In genomic region chr2:75791561-75792308, GRCm38 (mm10) we compare ENCODE assay signal across 11 mouse cellular contexts. TPM values are rescaled to one million over a fixed set of nuclear protein-coding genes. Genes with fewer than 3 reads are reported as not detected.
DNase-seq lines count a peak whose midpoint lies in the region; ATAC-seq and TF ChIP-seq lines count a peak whose summit lies in the region.
"Had no signal": no experiment of that assay in that cellular context is flagged by ENCODE, and none has a peak within 500 bp of the region (broad histone marks: within the 10 kb centered on the region; RNA-seq: fewer than 3 reads in every experiment).

No protein-coding gene starts in this region.

- no peak overlapping the region for H3K9ac ChIP-seq in lung, embryonic 14.5 days
- H3K9ac ChIP-seq: forebrain, embryonic 15.5 days; neural tube, embryonic 13.5 days had no signal

- TF ChIP-seq CTCF in gastrocnemius, adult 2 months (IDR thresholded peaks at IDR 0.05) = peak; percentile 56
- TF ChIP-seq CTCF in lung, embryonic 14.5 days (IDR thresholded peaks at IDR 0.05; ENCODE audit: low read depth) = peak; percentile 37

- H3K36me3 ChIP-seq in lung, embryonic 14.5 days (ENCODE audit: insufficient read depth) = no peaks in the 10 kb centered on the region
- no peaks in the 10 kb centered on the region for H3K36me3 ChIP-seq in embryonic facial prominence, embryonic 10.5 days (replicated peaks)
- H3K36me3 ChIP-seq: forebrain, embryonic 15.5 days; neural tube, embryonic 13.5 days had no signal

- intact Hi-C loops in gastrocnemius, adult 2 months (cut with DNase I) = no loop called here

- DNase-seq in gastrocnemius, adult 2 months = no peak
- no peak for DNase-seq in gastrocnemius, postnatal 25 days
- no peak for DNase-seq in lung, embryonic 14.5 days
- no peak for DNase-seq in lung, postnatal 10 days
- no peak for DNase-seq in embryonic facial prominence, embryonic 10.5 days (ENCODE audit: low spot score)
- no peak for DNase-seq in right cerebral cortex, postnatal 25 days
- no peak for DNase-seq in testis, postnatal 14 days (ENCODE audit: low spot score)
- DNase-seq: cerebellum, postnatal 36 days had no signal

- peak overlapping the region; percentile 37; the same call in 1 of the 2 replicates for H3K4me3 ChIP-seq in gastrocnemius, adult 2 months
- H3K4me3 ChIP-seq in lung, embryonic 14.5 days (ENCODE audit: low read depth, low read length) = no peak overlapping the region
- no peak overlapping the region for H3K4me3 ChIP-seq in embryonic facial prominence, embryonic 10.5 days
- H3K4me3 ChIP-seq: forebrain, embryonic 15.5 days; neural tube, embryonic 13.5 days had no signal

- H3K9me3 ChIP-seq in lung, embryonic 14.5 days (ENCODE audit: low read depth, low read length) = no peaks in the 10 kb centered on the region
- H3K9me3 ChIP-seq in embryonic facial prominence, embryonic 10.5 days = no peaks in the 10 kb centered on the region
- H3K9me3 ChIP-seq: forebrain, embryonic 15.5 days; neural tube, embryonic 13.5 days had no signal

- H3K4me2 ChIP-seq in lung, embryonic 14.5 days = no peak overlapping the region
- H3K4me2 ChIP-seq: forebrain, embryonic 15.5 days; neural tube, embryonic 13.5 days had no signal

- no peak for ATAC-seq in lung, embryonic 14.5 days (ENCODE audit: insufficient read depth)
- peak; percentile 22 for ATAC-seq in megakaryocyte progenitor cell, adult 5-6 weeks (replicated peaks; ENCODE audit: poor library complexity)
- ATAC-seq: forebrain, embryonic 15.5 days had no signal

- H3K27ac ChIP-seq in gastrocnemius, adult 2 months = no peak overlapping the region
- no peak overlapping the region for H3K27ac ChIP-seq in lung, embryonic 14.5 days (ENCODE audit: low read depth)
- peak overlapping the region; percentile 72; the same call in 1 of the 2 replicates for H3K27ac ChIP-seq in embryonic facial prominence, embryonic 10.5 days (replicated peaks)
- H3K27ac ChIP-seq: forebrain, embryonic 15.5 days; neural tube, embryonic 13.5 days had no signal

- H3K27me3 ChIP-seq in lung, embryonic 14.5 days (ENCODE audit: insufficient read depth, low read length) = no peaks in the 10 kb centered on the region
- no peaks in the 10 kb centered on the region for H3K27me3 ChIP-seq in embryonic facial prominence, embryonic 10.5 days (replicated peaks; ENCODE audit: low read depth, poor library complexity, severe bottlenecking)
- H3K27me3 ChIP-seq: forebrain, embryonic 15.5 days; neural tube, embryonic 13.5 days had no signal

- no peaks in the 10 kb centered on the region for H3K4me1 ChIP-seq in lung, embryonic 14.5 days (ENCODE audit: insufficient read depth)
- peaks cover 32% of the 10 kb centered on the region for H3K4me1 ChIP-seq in embryonic facial prominence, embryonic 10.5 days
- H3K4me1 ChIP-seq: forebrain, embryonic 15.5 days had no signal

- WGBS in lung, embryonic 14.5 days = 68% methylated on average over 18 of the region's 18 CpGs
- WGBS in embryonic facial prominence, embryonic 10.5 days = 71% methylated on average over 18 of the region's 18 CpGs

RNA-seq across cellular contexts. Expression of gene Agps, which starts 40.2 kb away (rescaled TPM):
- total RNA-seq in gastrocnemius, adult 2 months (2021) = 10 to 100 TPM; 17.7 to 25.4 TPM
- total RNA-seq in gastrocnemius, postnatal 25 days (2021) = 10 to 100 TPM; 22.4 to 25.4 TPM
- 47.9 and 55.7 TPM in 2 replicates for polyA plus RNA-seq in lung, embryonic 14.5 days (2014; fragmentation: Nextera tagmentation; extraction: Ambion mirVana)
- polyA plus RNA-seq in embryonic facial prominence, embryonic 10.5 days (2016; fragmentation: Nextera tagmentation; extraction: Ambion mirVana) = 48.7 and 52.4 TPM in 2 replicates
- total RNA-seq in megakaryocyte progenitor cell, adult 5-6 weeks (2015) = 218 and 225 TPM in 2 replicates
- 188 and 201 TPM in 2 replicates for total RNA-seq in megakaryocyte progenitor cell, adult 5-6 weeks (2017)

Comparison
In these comparisons a context has a peak if more than half of its experiments do, and no peak if none do; other contexts are left out.
1. RNA of gene Agps, which starts 40.2 kb away (total RNA-seq): 188 to 225 TPM in megakaryocyte progenitor cell, adult 5-6 weeks; 22.4 to 25.4 TPM in gastrocnemius, postnatal 25 days and 17.7 to 25.4 TPM in gastrocnemius, adult 2 months; every median in the first group is over 4 times any median in the second.